Mouse (Mus musculus) intestine, embryonic 16.5 days (tissue): ENCODE results near the gene Aip. TPM values are rescaled to one million over a fixed set of nuclear protein-coding genes. Genes with fewer than 3 reads are reported as not detected.

Source experiments
- ATAC-seq: fragments of 200-750 bp; cut with Nextera tagmentation; 2 replicates; pipeline ENCODE4 v1.8.0; 2017; ENCODE audit warnings: moderate TSS enrichment, moderate library complexity
- H3K27ac ChIP-seq: fragments of 300-500 bp; sonication (generic); 2 replicates; pipeline ENCODE4 v1.5.1; 2014; ENCODE audit warnings: mild to moderate bottlenecking, low read length
- H3K27me3 ChIP-seq: fragments of 300-500 bp; sonication (generic); replicated peaks from 2 replicates; pipeline ENCODE4 v1.6.1; 2014; ENCODE audit warnings: low read length, control low read depth, mixed read lengths; ENCODE audit not compliant: control insufficient read depth, insufficient read depth
- H3K36me3 ChIP-seq: fragments of 300-500 bp; sonication (generic); 2 replicates; pipeline ENCODE4 v1.6.1; 2014; ENCODE audit warnings: low read length, control low read depth; ENCODE audit not compliant: control insufficient read depth, insufficient read depth
- H3K4me1 ChIP-seq: fragments of 300-500 bp; sonication (generic); 2 replicates; pipeline ENCODE4 v1.6.1; 2014; ENCODE audit warnings: low read length, control low read depth, mixed read lengths; ENCODE audit not compliant: control insufficient read depth, insufficient read depth
- H3K4me2 ChIP-seq: fragments of 300-500 bp; sonication (generic); 2 replicates; pipeline ENCODE4 v1.6.1; 2014; ENCODE audit warnings: low read depth, low read length, control low read depth
- H3K4me3 ChIP-seq: fragments of 300-500 bp; sonication (generic); 2 replicates; pipeline ENCODE4 v1.5.1; 2014; ENCODE audit warnings: mild to moderate bottlenecking, low read length
- H3K9ac ChIP-seq: fragments of 300-500 bp; sonication (generic); 2 replicates; pipeline ENCODE4 v1.6.1; 2014; ENCODE audit warnings: low read depth, low read length
- H3K9me3 ChIP-seq: fragments of 300-500 bp; sonication (generic); 2 replicates; pipeline ENCODE4 v1.6.1; 2016; ENCODE audit warnings: low read length, control low read depth; ENCODE audit not compliant: control insufficient read depth
- whole genome bisulfite sequencing: fragments of 180-500 bp; shearing (Covaris S2); extraction: QIAGEN DNeasy Blood & Tissue Kit; methylation state at CpG from one replicate; pipeline ENCODE4 v1.1.7; 2014; 5-methylcytosine and 5-hydroxymethylcytosine counted together
- polyA plus RNA-seq: library from polyadenylated mRNA; unstranded; fragments of >200 nt; fragmentation: Nextera tagmentation; extraction: Ambion mirVana; gene quantifications from 2 replicates; pipeline ENCODE4 v1.2.1, GENCODE M21; 2015

Aip gene
- polyA plus RNA-seq, 1 experiment from 2014 or later: 81.2 TPM

DNA sequence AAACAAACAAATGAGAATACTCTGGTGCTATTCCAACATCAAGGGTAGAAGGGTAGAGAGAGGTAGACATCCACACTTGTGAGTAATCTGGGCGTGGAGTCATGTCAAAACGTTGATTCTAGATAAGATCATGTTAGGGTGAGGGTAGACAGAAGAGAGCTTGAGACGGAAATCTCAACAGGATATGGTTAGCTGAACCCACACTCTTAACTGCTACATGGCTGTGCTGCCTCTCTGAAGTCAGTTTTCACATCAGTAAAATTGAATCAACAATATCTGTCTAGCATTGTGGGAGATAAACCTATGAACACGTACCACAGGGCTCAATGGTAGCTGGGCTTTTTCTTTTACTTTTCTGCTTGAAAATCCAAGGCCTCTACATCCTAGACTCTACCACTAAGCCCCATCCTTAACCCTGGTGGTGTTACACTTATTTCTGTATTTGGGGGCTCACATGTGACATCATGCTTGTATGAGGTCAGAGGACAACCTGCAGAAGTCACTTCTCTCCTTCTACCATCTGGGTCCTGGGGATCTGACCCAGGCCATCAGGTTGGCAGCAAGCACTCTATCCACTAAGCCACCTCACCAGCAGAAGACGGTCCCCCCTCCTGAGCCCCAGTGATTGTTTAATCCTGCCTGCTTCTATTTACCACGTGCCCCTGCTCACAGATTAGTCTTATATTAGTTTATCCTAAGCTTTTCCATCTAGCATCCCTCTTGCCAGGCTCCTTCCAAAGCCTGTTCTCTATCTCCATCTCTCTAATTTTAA, 5.8 kb downstream of the Aip start:
- no peak overlapping the region for H3K9ac ChIP-seq
- no peak overlapping the region for H3K4me2 ChIP-seq

DNA sequence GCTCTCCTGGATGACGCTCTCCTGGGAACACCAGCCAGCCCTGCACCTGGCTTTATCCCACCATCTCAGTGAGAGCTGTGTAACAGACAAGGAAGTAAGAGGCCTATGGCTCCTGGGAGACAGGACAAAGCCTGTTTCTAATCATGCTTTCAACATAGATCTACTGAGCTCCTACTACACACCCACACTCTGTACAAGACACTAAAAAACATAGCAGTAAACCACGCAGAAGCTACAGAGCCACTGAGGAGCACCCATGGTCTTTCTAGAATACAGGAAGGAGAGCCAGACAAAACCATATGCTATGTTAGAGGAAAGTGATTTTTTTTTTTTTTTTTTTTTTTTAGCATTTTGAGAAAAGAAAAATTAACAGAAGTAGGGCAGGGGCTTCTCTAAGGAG, 7.3 kb downstream of the Aip start:
- Histone ChIP-seq H3K4me3 (no peak overlapping the region), H3K4me2 (no peak overlapping the region), H3K27ac (no peak overlapping the region), H3K9me3 (no peaks in the 10 kb centered on the region), H3K9ac (no peak overlapping the region), H3K27me3 (no peaks in the 10 kb centered on the region), H3K4me1 (peaks cover 25% of the 10 kb centered on the region), H3K36me3 (peaks cover 21% of the 10 kb centered on the region)
- 93% methylated on average over 2 of the region's 2 CpGs for WGBS
- no peak for ATAC-seq

More for the DNA sequence above, 5.8 kb downstream of the Aip start:
- Histone ChIP-seq H3K9me3 (no peaks in the 10 kb centered on the region), H3K27me3 (no peaks in the 10 kb centered on the region), H3K4me3 (no peak overlapping the region), H3K27ac (no peak overlapping the region), H3K36me3 (peaks cover 17% of the 10 kb centered on the region), H3K4me1 (peaks cover 13% of the 10 kb centered on the region)
- 80% methylated on average over 6 of the region's 6 CpGs for WGBS
- ATAC-seq: no peak

DNA sequence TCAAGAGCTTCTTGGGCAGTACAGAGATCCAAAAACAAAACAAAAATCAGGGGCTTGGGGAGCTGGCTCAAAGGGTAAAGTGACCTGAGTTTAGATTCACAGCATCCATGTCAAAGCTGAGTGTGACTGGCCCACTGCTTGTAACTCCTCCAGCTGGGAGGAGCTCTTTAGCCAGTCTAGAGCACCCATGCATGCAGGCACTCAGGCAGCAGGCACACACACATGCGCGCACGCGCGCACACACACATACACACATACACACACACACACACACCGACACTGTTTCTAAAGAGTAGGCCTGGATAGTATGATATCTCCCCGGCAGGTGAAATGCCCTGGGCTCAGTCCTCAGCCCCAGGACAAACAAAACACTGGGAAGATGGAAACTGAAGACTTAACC, 8.7 kb downstream of the Aip start:
- no peak for ATAC-seq
- Histone ChIP-seq H3K9me3 (no peaks in the 10 kb centered on the region), H3K27me3 (no peaks in the 10 kb centered on the region), H3K36me3 (peaks cover 21% of the 10 kb centered on the region), H3K9ac (no peak overlapping the region), H3K4me1 (peaks cover 32% of the 10 kb centered on the region), H3K4me2 (no peak overlapping the region), H3K27ac (no peak overlapping the region), H3K4me3 (no peak overlapping the region)
- WGBS: 95% methylated on average over 7 of the region's 7 CpGs

DNA sequence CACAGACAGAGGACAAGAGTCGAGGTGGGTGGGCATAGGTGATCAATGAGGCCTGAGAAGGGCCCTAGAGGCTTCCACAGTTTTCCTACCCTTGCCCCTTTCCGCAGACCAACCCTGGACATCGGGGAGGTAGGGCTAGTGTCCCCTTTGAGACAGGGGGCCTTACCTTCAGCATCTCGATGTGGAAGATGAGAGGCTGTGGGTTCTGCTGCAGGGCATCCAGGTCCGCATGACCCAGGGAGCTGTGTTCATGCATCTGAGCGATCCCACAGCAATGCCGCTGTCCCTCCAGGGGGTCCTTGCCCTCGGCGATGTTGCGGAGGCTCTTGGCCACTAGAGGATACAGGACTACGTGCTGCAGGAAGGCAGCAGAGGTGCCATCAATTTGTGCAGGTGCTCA, 9.8 kb downstream of the Aip start:
- 87% methylated on average over 11 of the region's 11 CpGs for WGBS
- H3K9ac ChIP-seq: no peak overlapping the region
- ATAC-seq: no peak
- no peak overlapping the region for H3K4me3 ChIP-seq
- H3K36me3 ChIP-seq: peaks cover 21% of the 10 kb centered on the region
- no peaks in the 10 kb centered on the region for H3K27me3 ChIP-seq
- H3K4me2 ChIP-seq: no peak overlapping the region
- H3K9me3 ChIP-seq: no peaks in the 10 kb centered on the region
- H3K4me1 ChIP-seq: peaks cover 29% of the 10 kb centered on the region
- no peak overlapping the region for H3K27ac ChIP-seq

DNA sequence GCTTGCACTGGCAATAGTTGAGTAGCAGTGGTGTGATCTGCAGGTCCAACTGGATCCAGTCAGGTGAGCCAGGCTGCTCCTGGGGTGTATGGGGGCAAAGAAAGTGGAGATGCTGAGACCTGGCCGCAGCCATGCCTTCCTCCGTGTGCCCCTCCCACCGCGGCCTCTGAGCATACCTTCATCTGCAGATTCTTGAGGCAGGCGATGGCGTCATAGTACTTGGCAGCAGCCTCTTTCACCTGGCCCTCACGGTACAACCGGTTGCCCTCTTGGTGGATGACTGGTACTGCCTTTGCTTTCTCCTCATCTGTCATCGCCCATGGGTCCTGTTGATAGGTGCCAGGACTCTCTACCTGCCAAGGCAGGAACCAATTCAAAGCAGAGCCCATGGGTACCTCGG, 10.5 kb downstream of the Aip start:
- Histone ChIP-seq H3K9me3 (no peaks in the 10 kb centered on the region), H3K27me3 (no peaks in the 10 kb centered on the region), H3K4me2 (no peak overlapping the region), H3K4me3 (no peak overlapping the region), H3K36me3 (peaks cover 21% of the 10 kb centered on the region), H3K27ac (no peak overlapping the region), H3K4me1 (peaks cover 23% of the 10 kb centered on the region), H3K9ac (no peak overlapping the region)
- WGBS: 95% methylated on average over 10 of the region's 10 CpGs
- ATAC-seq: no peak

- Histone ChIP-seq H3K9ac (peak overlapping the region; percentile 59), H3K4me2 (peak overlapping the region; percentile 33), H3K9me3 (no peaks in the 10 kb centered on the region), H3K36me3 (peaks cover 20% of the 10 kb centered on the region), H3K4me3 (no peak overlapping the region), H3K27ac (peak overlapping the region; percentile 95), H3K4me1 (peaks cover 23% of the 10 kb centered on the region), H3K27me3 (no peaks in the 10 kb centered on the region)
- 82% methylated on average over 10 of the region's 10 CpGs for WGBS
- ATAC-seq: peak; percentile 2; the same call in 1 of the 2 replicates
Measured at GRCm38 (mm10) chr19:4114551-4114950, 11.1 kb downstream of the Aip start.

DNA sequence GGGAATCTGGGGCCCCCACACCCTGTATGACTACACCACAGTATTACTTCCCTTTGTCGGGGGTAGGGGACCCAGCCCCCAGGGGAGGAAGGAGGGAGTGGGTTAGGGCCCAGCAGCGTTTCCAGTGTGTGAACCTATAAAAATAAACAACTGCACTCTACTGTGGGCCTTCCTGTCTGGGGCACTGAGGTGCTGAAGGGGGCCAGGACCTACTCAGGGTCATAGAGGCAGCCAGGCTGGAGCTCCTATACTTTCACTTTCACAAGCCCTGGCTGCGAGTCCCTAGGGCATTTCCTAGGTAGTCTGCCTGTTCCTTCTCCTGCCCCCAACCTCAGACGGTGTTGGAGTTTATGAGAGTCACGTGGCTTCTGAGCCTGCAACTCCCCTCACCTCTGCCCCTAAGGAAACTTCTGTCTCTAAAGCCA, 11.8 kb downstream of the Aip start:
- no peaks in the 10 kb centered on the region for H3K27me3 ChIP-seq
- WGBS: 18% methylated on average over 5 of the region's 5 CpGs
- peaks cover 20% of the 10 kb centered on the region for H3K36me3 ChIP-seq
- H3K4me2 ChIP-seq: peak overlapping the region; percentile 33
- H3K9ac ChIP-seq: peak overlapping the region; percentile 59
- H3K27ac ChIP-seq: peak overlapping the region; percentile 95
- H3K4me3 ChIP-seq: peak overlapping the region; percentile 15
- ATAC-seq: peak; percentile 93
- peaks cover 23% of the 10 kb centered on the region for H3K4me1 ChIP-seq
- no peaks in the 10 kb centered on the region for H3K9me3 ChIP-seq

DNA sequence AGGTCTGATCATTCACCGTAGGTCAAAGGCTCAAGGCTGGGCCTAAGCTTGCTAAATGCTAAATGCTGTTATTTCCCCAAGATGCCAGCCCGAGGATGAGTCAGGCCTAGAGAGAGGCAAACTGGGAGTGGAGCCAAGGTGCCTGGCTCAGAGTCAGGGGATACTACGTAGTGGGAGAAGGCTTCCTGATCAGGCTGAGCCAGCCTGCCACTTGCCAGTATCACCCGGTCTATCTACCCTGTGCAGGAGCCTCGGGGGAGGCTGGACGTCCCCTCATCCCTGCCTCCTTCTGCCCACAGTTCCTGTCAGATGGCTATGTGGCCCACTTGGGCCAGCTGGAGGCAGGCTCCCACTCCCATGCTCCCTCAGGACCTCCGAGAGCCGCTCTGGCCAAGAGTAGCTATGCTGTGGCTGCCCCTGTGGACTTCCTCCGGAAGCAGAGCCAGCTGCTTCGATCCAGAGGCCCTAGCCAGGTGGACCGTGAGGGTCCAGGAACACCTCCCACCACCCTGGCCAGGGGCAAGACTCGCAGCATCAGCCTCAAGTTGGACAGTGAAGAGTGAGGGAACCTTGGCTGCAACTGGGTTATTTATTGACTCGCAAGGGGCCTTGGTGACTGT, 12.4 kb downstream of the Aip start:
- Histone ChIP-seq H3K4me2 (peak overlapping the region; percentile 33), H3K27ac (peak overlapping the region; percentile 95), H3K36me3 (peaks cover 20% of the 10 kb centered on the region), H3K4me3 (peak overlapping the region; percentile 15), H3K9ac (peak overlapping the region; percentile 59), H3K9me3 (no peaks in the 10 kb centered on the region), H3K4me1 (peaks cover 23% of the 10 kb centered on the region), H3K27me3 (no peaks in the 10 kb centered on the region)
- WGBS: 48% methylated on average over 13 of the region's 13 CpGs
- ATAC-seq: peak; percentile 41

DNA sequence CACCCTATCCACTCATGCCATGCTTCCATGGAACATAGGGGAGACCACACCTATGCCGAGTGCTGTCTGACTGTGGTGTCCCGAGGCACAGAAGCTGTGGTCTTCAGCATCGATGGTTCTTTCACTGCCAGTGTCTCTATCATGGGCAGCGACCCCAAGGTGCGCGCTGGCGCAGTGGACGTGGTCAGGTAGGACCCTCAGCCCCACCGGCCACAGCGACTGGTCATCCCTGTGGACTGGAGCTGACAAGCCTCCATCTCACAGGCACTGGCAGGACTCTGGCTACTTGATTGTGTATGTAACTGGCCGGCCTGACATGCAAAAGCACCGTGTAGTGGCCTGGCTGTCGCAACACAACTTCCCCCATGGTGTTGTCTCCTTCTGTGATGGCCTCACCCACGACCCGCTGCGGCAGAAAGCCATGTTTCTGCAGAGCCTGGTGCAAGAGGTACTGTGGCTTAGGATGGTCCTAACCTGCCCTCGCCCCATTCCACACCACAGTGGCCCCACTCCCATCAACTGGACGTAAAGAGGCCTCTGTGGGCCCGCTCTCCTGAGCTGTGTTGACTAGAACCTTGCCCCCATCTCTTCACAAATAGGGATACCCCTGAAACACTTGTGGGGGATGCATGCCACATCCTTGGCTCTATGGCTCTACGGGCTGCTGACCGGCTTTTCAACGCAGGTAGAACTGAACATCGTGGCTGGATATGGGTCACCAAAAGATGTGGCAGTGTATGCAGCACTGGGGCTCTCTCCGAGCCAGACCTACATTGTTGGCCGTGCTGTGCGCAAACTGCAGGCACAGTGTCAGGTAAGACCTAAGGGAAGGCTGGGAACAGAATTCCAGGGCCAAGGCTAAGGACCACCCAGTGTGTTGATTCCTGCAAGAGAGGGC, 13.3 kb downstream of the Aip start:
- Histone ChIP-seq H3K9ac (no peak overlapping the region), H3K36me3 (peaks cover 20% of the 10 kb centered on the region), H3K27me3 (no peaks in the 10 kb centered on the region), H3K27ac (peak overlapping the region; percentile 95), H3K9me3 (no peaks in the 10 kb centered on the region), H3K4me1 (peaks cover 23% of the 10 kb centered on the region), H3K4me2 (no peak overlapping the region), H3K4me3 (no peak overlapping the region)
- ATAC-seq: no peak
- 96% methylated on average over 26 of the region's 26 CpGs for WGBS
